In the genomic region with DNA sequence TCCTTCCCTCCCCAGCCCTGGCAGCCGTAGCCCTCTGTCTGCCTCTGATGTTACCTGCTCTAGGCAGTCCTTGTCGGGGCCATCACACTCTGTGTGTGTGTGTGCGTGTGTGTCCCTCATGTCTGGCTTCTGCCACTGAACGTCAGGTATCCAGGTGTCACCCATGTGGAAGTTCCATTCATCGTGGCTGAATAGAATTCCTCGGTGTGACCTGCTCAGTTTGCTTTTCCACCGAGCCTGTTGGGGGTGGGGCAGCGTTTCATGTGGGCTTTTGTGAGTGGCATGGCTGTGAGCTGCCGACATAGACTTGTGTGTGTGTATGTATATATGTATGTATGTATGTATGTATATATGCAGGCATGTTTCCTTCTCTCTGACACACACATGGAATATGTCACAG, we compare ENCODE assay signal across 11 mouse cellular contexts. TPM values are rescaled to one million over a fixed set of nuclear protein-coding genes. Genes with fewer than 3 reads are reported as not detected.
DNase-seq lines count a peak whose midpoint lies in the region; ATAC-seq and TF ChIP-seq lines count a peak whose summit lies in the region.
"Had no signal": no experiment of that assay in that cellular context is flagged by ENCODE, and none has a peak within 500 bp of the region (broad histone marks: within the 10 kb centered on the region; RNA-seq: fewer than 3 reads in every experiment).

No protein-coding gene starts in this region.

- no peaks in the 10 kb centered on the region for H3K9me3 ChIP-seq in kidney, embryonic 15.5 days (replicated peaks)
- no peaks in the 10 kb centered on the region for H3K9me3 ChIP-seq in neural tube, embryonic 13.5 days
- H3K9me3 ChIP-seq: liver, embryonic 15.5 days had no signal

- peak overlapping the region; percentile 68; the same call in 1 of the 2 replicates for H3K27ac ChIP-seq in kidney, embryonic 15.5 days
- H3K27ac ChIP-seq in thymus, adult 2 months (ENCODE audit: control insufficient read depth, insufficient read depth, low read length): peak overlapping the region; percentile 90
- peak overlapping the region; percentile 75; the same call in 1 of the 2 replicates for H3K27ac ChIP-seq in neural tube, embryonic 13.5 days (replicated peaks)
- H3K27ac ChIP-seq: liver, embryonic 15.5 days had no signal

- peaks cover 84% of the 10 kb centered on the region for H3K4me1 ChIP-seq in kidney, embryonic 15.5 days
- peaks cover 70% of the 10 kb centered on the region for H3K4me1 ChIP-seq in thymus, adult 2 months (replicated peaks; ENCODE audit: control insufficient read depth, insufficient read depth, low read length)
- H3K4me1 ChIP-seq in neural tube, embryonic 13.5 days (replicated peaks): peaks cover 88% of the 10 kb centered on the region

- H3K4me2 ChIP-seq in kidney, embryonic 15.5 days: no peak overlapping the region
- H3K4me2 ChIP-seq in neural tube, embryonic 13.5 days: no peak overlapping the region
- H3K4me2 ChIP-seq: liver, embryonic 15.5 days had no signal

- no peak overlapping the region for H3K9ac ChIP-seq in kidney, embryonic 15.5 days
- peak overlapping the region; percentile 58 for H3K9ac ChIP-seq in neural tube, embryonic 13.5 days
- H3K9ac ChIP-seq: liver, embryonic 15.5 days had no signal

- no peaks in the 10 kb centered on the region for H3K27me3 ChIP-seq in kidney, embryonic 15.5 days
- no peaks in the 10 kb centered on the region for H3K27me3 ChIP-seq in thymus, adult 2 months (ENCODE audit: control insufficient read depth, insufficient read depth, low read length)
- H3K27me3 ChIP-seq in neural tube, embryonic 13.5 days: no peaks in the 10 kb centered on the region; the same call in 1 of the 2 replicates
- H3K27me3 ChIP-seq: Patski had no signal

- no peak for ATAC-seq in kidney, embryonic 15.5 days (replicated peaks; ENCODE audit: low FRiP score)
- ATAC-seq in neural tube, embryonic 13.5 days (ENCODE audit: low read depth): no peak
- ATAC-seq: Patski had no signal

- DNase-seq in kidney, postnatal 36 days: no peak
- DNase-seq in thymus, adult 2 months: no peak
- DNase-seq in thymus, postnatal 10 days (ENCODE audit: low spot score in 2 of 2): no peak
- DNase-seq in spleen, postnatal 14 days (ENCODE audit: low spot score in 2 of 2): no peak
- DNase-seq in yolk sac, embryonic 10.5 days (ENCODE audit: low spot score): no peak
- DNase-seq: cerebellum, postnatal 36 days; heart, postnatal 10 days had no signal

- H3K36me3 ChIP-seq in kidney, embryonic 15.5 days: no peaks in the 10 kb centered on the region
- no peaks in the 10 kb centered on the region for H3K36me3 ChIP-seq in thymus, adult 2 months (ENCODE audit: control insufficient read depth, insufficient read depth, low read length)
- H3K36me3 ChIP-seq in neural tube, embryonic 13.5 days: no peaks in the 10 kb centered on the region
- H3K36me3 ChIP-seq: liver, embryonic 15.5 days had no signal

- no peak overlapping the region for H3K4me3 ChIP-seq in kidney, embryonic 15.5 days (replicated peaks)
- H3K4me3 ChIP-seq in thymus, adult 2 months (ENCODE audit: control insufficient read depth, insufficient read depth, low read length): 0 out of 2 replicates have a peak overlapping the region, but pooled peaks have one; percentile 1
- H3K4me3 ChIP-seq in neural tube, embryonic 13.5 days: no peak overlapping the region
- H3K4me3 ChIP-seq: liver, embryonic 15.5 days had no signal

- 80% methylated on average over 9 of the region's 9 CpGs for WGBS in kidney, embryonic 15.5 days
- 24% methylated on average over 9 of the region's 9 CpGs for WGBS in thymus, adult 2 months
- WGBS in neural tube, embryonic 13.5 days: 66% methylated on average over 9 of the region's 9 CpGs

- no peak for TF ChIP-seq CTCF in thymus, adult 2 months (IDR thresholded peaks at IDR 0.05; ENCODE audit: borderline replicate concordance, control insufficient read depth, extremely low read depth, insufficient read depth, low read length, poor library complexity)

- no peak for TF ChIP-seq POLR2A in thymus, adult 2 months (IDR thresholded peaks at IDR 0.05; ENCODE audit: control insufficient read depth, extremely low read depth, insufficient read depth, low read length, poor library complexity)

RNA-seq across cellular contexts. Expression of gene Gse1, which starts 57.6 kb away (rescaled TPM):
- polyA plus RNA-seq in kidney, embryonic 15.5 days (2015; fragmentation: Nextera tagmentation; extraction: Ambion mirVana): 8.3 and 10.0 TPM in 2 replicates
- 202 and 226 TPM in 2 replicates for polyA plus RNA-seq in thymus, adult 2 months (2012; rRNA removed)
- polyA plus RNA-seq in neural tube, embryonic 13.5 days (2015; fragmentation: Nextera tagmentation; extraction: Ambion mirVana): 17.0 and 17.1 TPM in 2 replicates

Comparison
In these comparisons a context has a peak if more than half of its experiments do, and no peak if none do; other contexts are left out.
1. RNA of gene Gse1, which starts 57.6 kb away (polyA plus RNA-seq): 202 to 226 TPM in thymus, adult 2 months; 17.0 to 17.1 TPM in neural tube, embryonic 13.5 days and 8.3 to 10.0 TPM in kidney, embryonic 15.5 days; every median in the first group is over 10 times any median in the second.
2. Peak in every context shown above with its lines, with median percentiles within 50 percentile points of each other: H3K27ac ChIP-seq.